Mouse (Mus musculus) kidney, embryonic 14.5 days (tissue): ENCODE measurements around the gene Teddm1a. TPM values are rescaled to one million over a fixed set of nuclear protein-coding genes. Genes with fewer than 3 reads are reported as not detected.

Experiments used
- ATAC-seq: fragments of 200-750 bp; cut with Nextera tagmentation; 2 replicates; pipeline ENCODE4 v1.8.0; 2017; ENCODE audit warnings: moderate number of reproducible peaks, mild to moderate bottlenecking, moderate TSS enrichment, moderate library complexity; ENCODE audit not compliant: low FRiP score, low TSS enrichment
- H3K27ac ChIP-seq: fragments of 300-500 bp; sonication (generic); 2 replicates; pipeline ENCODE4 v1.5.1; 2014; ENCODE audit warnings: low read depth, mild to moderate bottlenecking, low read length, moderate library complexity, mixed read lengths
- H3K27me3 ChIP-seq: fragments of 300-500 bp; sonication (generic); 2 replicates; pipeline ENCODE4 v1.6.1; 2014; ENCODE audit warnings: mild to moderate bottlenecking, low read length; ENCODE audit not compliant: control insufficient read depth, insufficient read depth
- H3K36me3 ChIP-seq: fragments of 300-500 bp; sonication (generic); 2 replicates; pipeline ENCODE4 v1.6.1; 2014; ENCODE audit warnings: low read length, mixed read lengths; ENCODE audit not compliant: control insufficient read depth, insufficient read depth
- H3K4me1 ChIP-seq: fragments of 300-500 bp; sonication (generic); 2 replicates; pipeline ENCODE4 v1.6.1; 2014; ENCODE audit warnings: low read length, mixed read lengths; ENCODE audit not compliant: control insufficient read depth, insufficient read depth
- H3K4me2 ChIP-seq: fragments of 300-500 bp; sonication (generic); replicated peaks from 2 replicates; pipeline ENCODE4 v1.6.1; 2014; ENCODE audit warnings: low read depth, mild to moderate bottlenecking, low read length
- H3K4me3 ChIP-seq: fragments of 300-500 bp; sonication (generic); 2 replicates; pipeline ENCODE4 v1.5.1; 2014; ENCODE audit warnings: mild to moderate bottlenecking, low read length
- H3K9ac ChIP-seq: fragments of 300-500 bp; sonication (generic); 2 replicates; pipeline ENCODE4 v1.6.1; 2014; ENCODE audit warnings: low read depth, mild to moderate bottlenecking, low read length, moderate library complexity
- H3K9me3 ChIP-seq: fragments of 300-500 bp; sonication (generic); 2 replicates; pipeline ENCODE4 v1.6.1; 2016; ENCODE audit warnings: low read length; ENCODE audit not compliant: control insufficient read depth
- WGBS: fragments of 180-500 bp; shearing (Covaris S2); extraction: QIAGEN DNeasy Blood & Tissue Kit; methylation state at CpG from one replicate; pipeline ENCODE4 v1.1.7; 2014; 5-methylcytosine and 5-hydroxymethylcytosine counted together
- microRNA-seq: library from miRNA; unstranded; fragments of <30 nt; microRNA quantifications from one replicate; pipeline ENCODE4, GENCODE M21; 2016
- polyA plus RNA-seq: library from polyadenylated mRNA; unstranded; fragments of >200 nt; fragmentation: Nextera tagmentation; extraction: Ambion mirVana; gene quantifications from 2 replicates; pipeline ENCODE4 v1.2.1, GENCODE M21; 2014

The Teddm1a gene
- polyA plus RNA-seq, 1 experiment from 2014 or later: not detected

GRCm38 (mm10) chr1:153933772-153934171 is 42.2 kb downstream of the Teddm1a start:
- H3K9ac ChIP-seq: no peak overlapping the region
- no peak overlapping the region for H3K4me2 ChIP-seq
- H3K9me3 ChIP-seq: no peaks in the 10 kb centered on the region
- ATAC-seq: no peak
- no peak overlapping the region for H3K27ac ChIP-seq
- no peaks in the 10 kb centered on the region for H3K36me3 ChIP-seq
- H3K27me3 ChIP-seq: no peaks in the 10 kb centered on the region
- WGBS: 73% methylated on average over 1 of the region's 1 CpGs
- no peaks in the 10 kb centered on the region for H3K4me1 ChIP-seq
- H3K4me3 ChIP-seq: no peak overlapping the region

- Histone ChIP-seq H3K27me3 (no peaks in the 10 kb centered on the region), H3K4me3 (no peak overlapping the region), H3K4me2 (no peak overlapping the region), H3K27ac (no peak overlapping the region), H3K9ac (no peak overlapping the region), H3K36me3 (no peaks in the 10 kb centered on the region), H3K4me1 (no peaks in the 10 kb centered on the region), H3K9me3 (no peaks in the 10 kb centered on the region)
- 79% methylated on average over 12 of the region's 12 CpGs for WGBS
- ATAC-seq: no peak
These were observed 44.4 kb downstream of the Teddm1a start for GRCm38 (mm10) chr1:153935844-153936380.

- no peak overlapping the region for H3K27ac ChIP-seq
- WGBS: 91% methylated on average over 2 of the region's 2 CpGs
- no peak overlapping the region for H3K9ac ChIP-seq
These were observed 45.5 kb downstream of the Teddm1a start for GRCm38 (mm10) chr1:153937025-153937424.

GRCm38 (mm10) chr1:153940986-153941385 is 49.4 kb downstream of the Teddm1a start:
- H3K36me3 ChIP-seq: no peaks in the 10 kb centered on the region
- no peaks in the 10 kb centered on the region for H3K27me3 ChIP-seq
- H3K9me3 ChIP-seq: no peaks in the 10 kb centered on the region
- no peak for ATAC-seq
- H3K4me1 ChIP-seq: no peaks in the 10 kb centered on the region
- no peak overlapping the region for H3K4me2 ChIP-seq
- no peak overlapping the region for H3K27ac ChIP-seq
- whole genome bisulfite sequencing: 68% methylated on average over 2 of the region's 2 CpGs
- H3K9ac ChIP-seq: no peak overlapping the region
- no peak overlapping the region for H3K4me3 ChIP-seq

More at GRCm38 (mm10) chr1:153937025-153937424, 45.5 kb downstream of the Teddm1a start:
- no peak for ATAC-seq
- Histone ChIP-seq H3K36me3 (no peaks in the 10 kb centered on the region), H3K9me3 (no peaks in the 10 kb centered on the region), H3K27me3 (no peaks in the 10 kb centered on the region), H3K4me1 (no peaks in the 10 kb centered on the region), H3K4me3 (no peak overlapping the region), H3K4me2 (no peak overlapping the region)

Small RNAs within 50 kb of the gene (microRNA-seq; reads per million reads assigned to microRNA genes)
- 13.9 reads per million, percentile 30 among the genes with 10 or more reads in this experiment for gene Mir8114

Other genes with a start within 250 kb of the Teddm1a start
- 0.04 and 0.10 TPM in 2 replicates for gene Rgs8, start 238.7 kb upstream of the Teddm1a start, polyA plus RNA-seq
- gene Rgs16, start 151.4 kb upstream of the Teddm1a start, polyA plus RNA-seq: 1.5 and 2.7 TPM in 2 replicates
- gene Rnasel, start 142.3 kb upstream of the Teddm1a start, polyA plus RNA-seq: 6.5 and 7.5 TPM in 2 replicates
- not detected in 2 replicates for gene Rgsl1, start 47.6 kb upstream of the Teddm1a start, polyA plus RNA-seq
- gene Teddm1b, start 17.4 kb upstream of the Teddm1a start, polyA plus RNA-seq: 0.51 and 0.61 TPM in 2 replicates
- 132 and 139 TPM in 2 replicates for gene Glul, start 8.2 kb downstream of the Teddm1a start, polyA plus RNA-seq
- gene Teddm2, start 8.5 kb downstream of the Teddm1a start, polyA plus RNA-seq: 0.38 and 0.50 TPM in 2 replicates